ENCODE assay signal across 9 mouse cellular contexts in the genomic region with DNA sequence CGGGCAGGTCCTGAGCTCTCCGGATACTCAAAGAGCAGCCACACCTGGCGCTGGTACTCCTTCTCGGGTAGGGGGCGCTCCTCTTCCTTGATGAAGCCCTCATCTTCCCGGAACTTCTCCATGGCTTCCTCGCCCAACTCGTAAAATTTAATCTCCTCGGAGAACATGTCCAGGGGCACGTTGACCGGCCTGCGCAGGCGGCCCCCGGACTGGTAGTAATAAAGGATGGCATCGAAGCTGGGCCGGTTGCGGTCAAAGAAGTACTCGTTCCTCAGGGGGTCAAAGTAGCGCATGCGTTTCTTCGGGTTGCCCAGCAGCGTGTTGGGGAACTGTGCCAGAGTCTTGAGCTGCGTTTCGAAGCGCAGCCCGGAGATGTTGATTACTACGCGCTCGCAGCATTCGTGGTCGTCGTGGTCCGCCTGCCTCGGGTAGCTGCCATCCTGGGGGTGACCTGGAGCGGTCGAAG. TPM values are rescaled to one million over a fixed set of nuclear protein-coding genes. Genes with fewer than 3 reads are reported as not detected.
DNase-seq lines count a peak whose midpoint lies in the region; ATAC-seq lines count a peak whose summit lies in the region.
"Had no signal": no experiment of that assay in that cellular context is flagged by ENCODE, and none has a peak within 500 bp of the region (broad histone marks: within the 10 kb centered on the region; RNA-seq: fewer than 3 reads in every experiment).

No protein-coding gene starts in this region.

- H3K4me2 ChIP-seq in forebrain, embryonic 11.5 days (ENCODE audit: low read depth, low read length, severe bottlenecking): peak overlapping the region; percentile 98
- H3K4me2 ChIP-seq in intestine, embryonic 15.5 days (replicated peaks): peak overlapping the region; percentile 97
- peak overlapping the region; percentile 84 for H3K4me2 ChIP-seq in neural tube, embryonic 12.5 days (replicated peaks)

- WGBS in forebrain, embryonic 11.5 days: 2% methylated on average over 36 of the region's 36 CpGs
- WGBS in intestine, embryonic 15.5 days: 2% methylated on average over 36 of the region's 36 CpGs
- 1% methylated on average over 36 of the region's 36 CpGs for WGBS in neural tube, embryonic 12.5 days

- intact Hi-C loops in left cerebral cortex, postnatal 36 days (cut with DNase I): loop anchor here (5.0 kb wide), 1 partner anchor 51 kb away; no protein-coding TSS in a partner anchor

- H3K27me3 ChIP-seq in forebrain, embryonic 11.5 days (ENCODE audit: control insufficient read depth, insufficient read depth, low read length): peaks cover 46% of the 10 kb centered on the region
- H3K27me3 ChIP-seq in intestine, embryonic 15.5 days (replicated peaks): peaks cover 62% of the 10 kb centered on the region
- peaks cover 53% of the 10 kb centered on the region for H3K27me3 ChIP-seq in neural tube, embryonic 12.5 days (replicated peaks)

- DNase-seq in adrenal gland, adult 2 months: peak; percentile 3
- DNase-seq in adrenal gland, adult 8-10 months: no peak
- DNase-seq in brain, adult 2 months (ENCODE audit: low read depth, low spot score): peak; percentile 87
- DNase-seq in forebrain, embryonic 11.5 days (ENCODE audit: low spot score): peak; percentile 70
- peak; percentile 55 to 64 for DNase-seq in left cerebral cortex, postnatal 36 days (ENCODE audit: low spot score in 2 of 2)
- DNase-seq in T-cell, adult 2 months (ENCODE audit: low spot score): no peak

- ATAC-seq in forebrain, embryonic 11.5 days (replicated peaks; ENCODE audit: low FRiP score): no peak
- no peak for ATAC-seq in intestine, embryonic 15.5 days
- ATAC-seq in neural tube, embryonic 12.5 days (ENCODE audit: low FRiP score, low read depth): no peak

- no peak overlapping the region; the same call in 1 of the 2 replicates for H3K9ac ChIP-seq in forebrain, embryonic 11.5 days (ENCODE audit: low read length)
- H3K9ac ChIP-seq in intestine, embryonic 15.5 days: no peak overlapping the region
- H3K9ac ChIP-seq in neural tube, embryonic 12.5 days: no peak overlapping the region

- H3K4me1 ChIP-seq in forebrain, embryonic 11.5 days (replicated peaks; ENCODE audit: control insufficient read depth, insufficient read depth, low read length): peaks cover 8% of the 10 kb centered on the region; the same call in 1 of the 2 replicates
- H3K4me1 ChIP-seq in intestine, embryonic 15.5 days (replicated peaks): peaks cover 28% of the 10 kb centered on the region
- peaks cover 17% of the 10 kb centered on the region for H3K4me1 ChIP-seq in neural tube, embryonic 12.5 days

- H3K9me3 ChIP-seq in forebrain, embryonic 11.5 days (ENCODE audit: control insufficient read depth, low read length): no peaks in the 10 kb centered on the region
- no peaks in the 10 kb centered on the region for H3K9me3 ChIP-seq in intestine, embryonic 15.5 days
- no peaks in the 10 kb centered on the region for H3K9me3 ChIP-seq in neural tube, embryonic 12.5 days

- peak overlapping the region; percentile 50 for H3K4me3 ChIP-seq in forebrain, embryonic 11.5 days (ENCODE audit: low read depth, low read length)
- H3K4me3 ChIP-seq in intestine, embryonic 15.5 days (replicated peaks): peak overlapping the region; percentile 45
- H3K4me3 ChIP-seq in neural tube, embryonic 12.5 days: peak overlapping the region; percentile 53

- H3K36me3 ChIP-seq in forebrain, embryonic 11.5 days (ENCODE audit: control insufficient read depth, insufficient read depth, low read length): no peaks in the 10 kb centered on the region
- no peaks in the 10 kb centered on the region for H3K36me3 ChIP-seq in intestine, embryonic 15.5 days
- H3K36me3 ChIP-seq in neural tube, embryonic 12.5 days: no peaks in the 10 kb centered on the region

- no peak overlapping the region for H3K27ac ChIP-seq in forebrain, embryonic 11.5 days (ENCODE audit: low read depth, low read length)
- no peak overlapping the region for H3K27ac ChIP-seq in intestine, embryonic 15.5 days
- H3K27ac ChIP-seq in neural tube, embryonic 12.5 days: no peak overlapping the region

RNA-seq across cellular contexts. Expression of gene Kcna1, which starts 3.3 kb away (rescaled TPM):
- 1 to 10 TPM; 1.2 to 1.9 TPM for total RNA-seq in adrenal gland, adult 2 months (2021)
- polyA plus RNA-seq in adrenal gland, adult 2 months (2012; rRNA removed): 0.71 and 0.79 TPM in 2 replicates
- total RNA-seq in adrenal gland, adult 8-10 months (2022): 1 to 10 TPM in 2 of 4 experiments, under 1 TPM in 2; 0.80 to 1.2 (median 0.97) TPM
- polyA plus RNA-seq in forebrain, embryonic 11.5 days (2014; fragmentation: Nextera tagmentation; extraction: Ambion mirVana): 0.39 and 0.53 TPM in 2 replicates
- 0.38 and 0.43 TPM in 2 replicates for polyA plus RNA-seq in intestine, embryonic 15.5 days (2015; fragmentation: Nextera tagmentation; extraction: Ambion mirVana)
- total RNA-seq in left cerebral cortex, postnatal 36 days (2021): 100 to 1,000 TPM; 117 to 124 TPM
- polyA plus RNA-seq in neural tube, embryonic 12.5 days (2016; fragmentation: Nextera tagmentation; extraction: Ambion mirVana): 3.5 and 5.6 TPM in 2 replicates
- total RNA-seq: common myeloid progenitor, adult 5-6 weeks had no signal

Comparison
In these comparisons a context has a peak if more than half of its experiments do, and no peak if none do; other contexts are left out.
1. DNase-seq: peak in adrenal gland, adult 2 months (single experiment), brain, adult 2 months (single experiment), forebrain, embryonic 11.5 days (single experiment) and left cerebral cortex, postnatal 36 days (2 of 2); none in adrenal gland, adult 8-10 months (single experiment) and T-cell, adult 2 months (single experiment).
2. Peak in every context shown above with its lines, with median percentiles within 50 percentile points of each other: H3K4me2 ChIP-seq and H3K4me3 ChIP-seq.